Mouse (Mus musculus) skeletal muscle tissue, adult 2 months (tissue): ENCODE measurements around the gene Lrrtm1.

Source experiments
- DNase-seq: peaks from one replicate; pipeline ENCODE4 v3.0.0-alpha.2; 2012; ENCODE audit warnings: low read depth, low spot score

Gene Lrrtm1

DNA sequence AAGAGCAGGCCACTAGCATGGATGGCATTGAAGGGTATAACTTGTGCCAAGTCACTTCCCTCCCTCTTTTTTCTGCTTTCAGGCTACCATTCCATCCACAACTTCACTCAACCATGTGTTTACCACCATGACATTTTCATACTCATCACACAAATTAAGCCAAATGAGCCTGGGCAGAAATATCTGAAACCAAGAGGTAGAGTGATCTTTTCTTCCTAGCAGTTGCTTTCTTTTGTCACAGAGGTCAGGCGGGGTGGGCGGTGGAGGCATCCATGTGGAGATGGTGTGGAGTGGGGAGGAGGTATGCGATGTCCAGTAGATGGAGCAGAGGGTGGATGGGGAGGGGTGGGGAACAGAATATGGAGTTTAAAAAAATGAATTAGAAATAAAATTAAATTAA, 64.3 kb downstream of the Lrrtm1 start:
- DNase-seq = no peak
